Mouse (Mus musculus): Measurements from ENCODE around the gene Cfap61.

GRCm38 (mm10) chr2:146183830-146184793 is 249.5 kb downstream of the Cfap61 start:
- no peak for TF ChIP-seq CTCF (IDR thresholded peaks at IDR 0.05; ENCODE audit: extremely low read depth, insufficient read depth, low read length)
- no peak for TF ChIP-seq POLR2A (IDR thresholded peaks at IDR 0.05; ENCODE audit: extremely low read depth, insufficient read depth, low read length)
